Mouse (Mus musculus) thymus, postnatal 14 days (tissue): Measurements from ENCODE around the gene Castor2.

ENCODE experiments used
- DNase-seq: peaks from one replicate; pipeline ENCODE4 v3.0.0; 2021

Gene Castor2

GRCm38 (mm10) chr5:134102720-134103119, 3.2 kb downstream of the Castor2 start:
- DNase-seq: peak; percentile 13

- DNase-seq: no peak
Observed at GRCm38 (mm10) chr5:134105829-134106228, 6.3 kb downstream of the Castor2 start.

GRCm38 (mm10) chr5:134114981-134115380, 15.5 kb downstream of the Castor2 start:
- no peak for DNase-seq

- DNase-seq: no peak
Observed at GRCm38 (mm10) chr5:134115639-134116259, 16.2 kb downstream of the Castor2 start.

- DNase-seq: no peak
Observed at GRCm38 (mm10) chr5:134118798-134119407, 19.4 kb downstream of the Castor2 start.

- DNase-seq: no peak
Observed at GRCm38 (mm10) chr5:134119481-134120120, 20.1 kb downstream of the Castor2 start.

GRCm38 (mm10) chr5:134120135-134120534, 20.6 kb downstream of the Castor2 start:
- no peak for DNase-seq

GRCm38 (mm10) chr5:134121138-134121892, 21.8 kb downstream of the Castor2 start:
- DNase-seq: no peak

- no peak for DNase-seq
Observed at GRCm38 (mm10) chr5:134121893-134122259, 22.4 kb downstream of the Castor2 start.

GRCm38 (mm10) chr5:134123846-134124245, 24.3 kb downstream of the Castor2 start:
- DNase-seq: no peak

- no peak for DNase-seq
Observed at GRCm38 (mm10) chr5:134126232-134126631, 26.7 kb downstream of the Castor2 start.

GRCm38 (mm10) chr5:134131586-134131985, 32.1 kb downstream of the Castor2 start:
- DNase-seq: no peak

- DNase-seq: no peak
Observed at GRCm38 (mm10) chr5:134136022-134136421, 36.5 kb downstream of the Castor2 start.

- no peak for DNase-seq
Observed at GRCm38 (mm10) chr5:134137933-134138332, 38.4 kb downstream of the Castor2 start.

- DNase-seq: no peak
Observed at GRCm38 (mm10) chr5:134139429-134139828, 39.9 kb downstream of the Castor2 start.

GRCm38 (mm10) chr5:134141236-134141635, 41.7 kb downstream of the Castor2 start:
- DNase-seq: no peak

- no peak for DNase-seq
Observed at GRCm38 (mm10) chr5:134142381-134142780, 42.9 kb downstream of the Castor2 start.

GRCm38 (mm10) chr5:134144986-134145385, 45.5 kb downstream of the Castor2 start:
- no peak for DNase-seq

GRCm38 (mm10) chr5:134147194-134147753, 47.8 kb downstream of the Castor2 start:
- no peak for DNase-seq

GRCm38 (mm10) chr5:134148153-134148552, 48.6 kb downstream of the Castor2 start:
- DNase-seq: no peak

- DNase-seq: no peak
Observed at GRCm38 (mm10) chr5:134151895-134152294, 52.4 kb downstream of the Castor2 start.

- no peak for DNase-seq
Observed at GRCm38 (mm10) chr5:134155916-134156466, 56.5 kb downstream of the Castor2 start.

GRCm38 (mm10) chr5:134164688-134165087, 65.2 kb downstream of the Castor2 start:
- no peak for DNase-seq
